Mouse (Mus musculus) retina, postnatal 1 day (tissue): ENCODE results near the gene Adamts20.
A peak's percentile ranks its signal among the peaks of the same experiment; 100 is the strongest.
"Not testable (repeated sequence)": the region's sequence is repeated elsewhere in the genome, so short reads cannot be mapped to it uniquely, and the experiment has no call there.

Experiments used
- DNase-seq: peaks from one replicate; pipeline ENCODE4 v3.0.0-alpha.2; 2012

The Adamts20 gene

GRCm38 (mm10) chr15:94465318-94465717 is at the start of gene Adamts20:
TSS of gene Adamts20 (minus strand) at chr15:94465418.
- no peak for DNase-seq

- no peak for DNase-seq
These were observed 38.4 kb upstream of the Adamts20 start for GRCm38 (mm10) chr15:94503451-94504215.

GRCm38 (mm10) chr15:94499260-94499659 is 34.0 kb upstream of the Adamts20 start:
- DNase-seq, result no peak

GRCm38 (mm10) chr15:94495936-94496335 is 30.7 kb upstream of the Adamts20 start:
- no peak for DNase-seq

- no peak for DNase-seq
These were observed 29.2 kb upstream of the Adamts20 start for GRCm38 (mm10) chr15:94494445-94494844.

- no peak for DNase-seq
These were observed 24.2 kb upstream of the Adamts20 start for GRCm38 (mm10) chr15:94489433-94489832.

GRCm38 (mm10) chr15:94488028-94488427 is 22.8 kb upstream of the Adamts20 start:
- DNase-seq, result not testable (repeated sequence)

GRCm38 (mm10) chr15:94482555-94482954 is 17.3 kb upstream of the Adamts20 start:
- DNase-seq, result no peak

GRCm38 (mm10) chr15:94480792-94481191 is 15.6 kb upstream of the Adamts20 start:
- no peak for DNase-seq

GRCm38 (mm10) chr15:94480248-94480647 is 15.0 kb upstream of the Adamts20 start:
- DNase-seq, result no peak

- DNase-seq, result peak; percentile 38
These were observed 14.4 kb upstream of the Adamts20 start for GRCm38 (mm10) chr15:94479513-94480136.

- DNase-seq, result peak; percentile 35
These were observed 13.5 kb upstream of the Adamts20 start for GRCm38 (mm10) chr15:94478706-94479105.

- peak; percentile 3 for DNase-seq
These were observed 12.1 kb upstream of the Adamts20 start for GRCm38 (mm10) chr15:94477287-94477686.

GRCm38 (mm10) chr15:94475975-94476374 is 10.8 kb upstream of the Adamts20 start:
- DNase-seq, result no peak

GRCm38 (mm10) chr15:94470361-94470760 is 5.1 kb upstream of the Adamts20 start:
- DNase-seq, result no peak

- DNase-seq, result peak; percentile 64
These were observed 337 bp downstream of the Adamts20 start for GRCm38 (mm10) chr15:94464881-94465280.

GRCm38 (mm10) chr15:94463251-94463650 is 2.0 kb downstream of the Adamts20 start:
- no peak for DNase-seq

- peak; percentile 42 for DNase-seq
These were observed 3.0 kb downstream of the Adamts20 start for GRCm38 (mm10) chr15:94462206-94462605.

GRCm38 (mm10) chr15:94461166-94461565 is 4.1 kb downstream of the Adamts20 start:
- DNase-seq, result peak; percentile 22

- DNase-seq, result no peak
These were observed 7.4 kb downstream of the Adamts20 start for GRCm38 (mm10) chr15:94457636-94458390.

- no peak for DNase-seq
These were observed 12.4 kb downstream of the Adamts20 start for GRCm38 (mm10) chr15:94452848-94453247.

- DNase-seq, result peak; percentile 16
These were observed 13.6 kb downstream of the Adamts20 start for GRCm38 (mm10) chr15:94451600-94451999.

- no peak for DNase-seq
These were observed 20.6 kb downstream of the Adamts20 start for GRCm38 (mm10) chr15:94444437-94445136.
